Mouse (Mus musculus) midbrain, embryonic 10.5 days (tissue): ENCODE measurements at regions not wholly inside any gene's neighbourhood (a gene's known extent, or its start where the extent isn't known, plus 50 kb on each side); places are given as distances from the start of the nearest gene placed in this dataset.

Source experiments
- DNase-seq: peaks from one replicate; pipeline ENCODE4 v3.0.0-alpha.2; 2017; ENCODE audit warnings: low spot score
- H3K27ac ChIP-seq: fragments of 300-500 bp; sonication (generic); replicated peaks from 2 replicates; pipeline ENCODE4 v1.5.1; 2016; ENCODE audit warnings: mild to moderate bottlenecking
- H3K27me3 ChIP-seq: fragments of 300-500 bp; sonication (generic); 2 replicates; pipeline ENCODE4 v1.6.1; 2016; ENCODE audit warnings: low read depth, mild to moderate bottlenecking; ENCODE audit not compliant: poor library complexity, severe bottlenecking
- H3K36me3 ChIP-seq: fragments of 300-500 bp; sonication (generic); 2 replicates; pipeline ENCODE4 v1.6.1; 2016; ENCODE audit warnings: mild to moderate bottlenecking, moderate library complexity
- H3K4me1 ChIP-seq: fragments of 300-500 bp; sonication (generic); 2 replicates; pipeline ENCODE4 v1.6.1; 2016
- H3K4me3 ChIP-seq: fragments of 300-500 bp; sonication (generic); 2 replicates; pipeline ENCODE4 v1.5.1; 2016; ENCODE audit warnings: mild to moderate bottlenecking, moderate library complexity
- H3K9me3 ChIP-seq: fragments of 300-500 bp; sonication (generic); replicated peaks from 2 replicates; pipeline ENCODE4 v1.6.1; 2016; ENCODE audit warnings: mild to moderate bottlenecking
- WGBS: fragments of 180-500 bp; shearing (Covaris S2); methylation state at CpG from one replicate; pipeline ENCODE4 v1.1.7; 2016; 5-methylcytosine and 5-hydroxymethylcytosine counted together

GRCm38 (mm10) chr5:9954652-9955051 is 229.7 kb upstream of the Grm3 start:
- H3K4me3 ChIP-seq: no peak overlapping the region
- H3K27me3 ChIP-seq: no peaks in the 10 kb centered on the region
- no peaks in the 10 kb centered on the region for H3K9me3 ChIP-seq
- H3K4me1 ChIP-seq: no peaks in the 10 kb centered on the region
- H3K36me3 ChIP-seq: no peaks in the 10 kb centered on the region
- WGBS: 22% methylated on average over 3 of the region's 3 CpGs
- no peak overlapping the region for H3K27ac ChIP-seq
- DNase-seq: peak; percentile 49

- no peak for DNase-seq
- H3K27ac ChIP-seq: no peak overlapping the region
- H3K4me3 ChIP-seq: no peak overlapping the region
- H3K36me3 ChIP-seq: no peaks in the 10 kb centered on the region
- H3K27me3 ChIP-seq: no peaks in the 10 kb centered on the region
- H3K9me3 ChIP-seq: no peaks in the 10 kb centered on the region
- WGBS: 81% methylated on average over 2 of the region's 2 CpGs
- H3K4me1 ChIP-seq: no peaks in the 10 kb centered on the region
Observed at GRCm38 (mm10) chr5:9938746-9939145, 213.8 kb upstream of the Grm3 start.

- 77% methylated on average over 3 of the region's 3 CpGs for WGBS
- H3K4me3 ChIP-seq: no peak overlapping the region
- H3K4me1 ChIP-seq: no peaks in the 10 kb centered on the region; the same call in 1 of the 2 replicates
- H3K9me3 ChIP-seq: no peaks in the 10 kb centered on the region
- no peak overlapping the region for H3K27ac ChIP-seq
- no peaks in the 10 kb centered on the region for H3K36me3 ChIP-seq
- DNase-seq: no peak
- no peaks in the 10 kb centered on the region for H3K27me3 ChIP-seq
Observed at GRCm38 (mm10) chr5:9912936-9913335, 188.0 kb upstream of the Grm3 start.

GRCm38 (mm10) chr5:9911783-9912182 is 186.8 kb upstream of the Grm3 start:
- Histone ChIP-seq H3K9me3 (no peaks in the 10 kb centered on the region), H3K4me1 (no peaks in the 10 kb centered on the region; the same call in 1 of the 2 replicates), H3K27me3 (no peaks in the 10 kb centered on the region), H3K4me3 (no peak overlapping the region), H3K36me3 (no peaks in the 10 kb centered on the region), H3K27ac (no peak overlapping the region)
- DNase-seq: no peak
- WGBS: 90% methylated on average over 1 of the region's 1 CpGs

GRCm38 (mm10) chr5:9911089-9911473 is 186.1 kb upstream of the Grm3 start:
- H3K36me3 ChIP-seq: no peaks in the 10 kb centered on the region
- no peak overlapping the region for H3K4me3 ChIP-seq
- no peaks in the 10 kb centered on the region for H3K27me3 ChIP-seq
- DNase-seq: no peak
- H3K27ac ChIP-seq: no peak overlapping the region
- H3K9me3 ChIP-seq: no peaks in the 10 kb centered on the region
- H3K4me1 ChIP-seq: no peaks in the 10 kb centered on the region; the same call in 1 of the 2 replicates

- H3K36me3 ChIP-seq: no peaks in the 10 kb centered on the region
- H3K4me3 ChIP-seq: no peak overlapping the region
- no peaks in the 10 kb centered on the region; the same call in 1 of the 2 replicates for H3K4me1 ChIP-seq
- no peak overlapping the region for H3K27ac ChIP-seq
- H3K27me3 ChIP-seq: no peaks in the 10 kb centered on the region
- WGBS: 78% methylated on average over 1 of the region's 1 CpGs
- no peak for DNase-seq
- H3K9me3 ChIP-seq: no peaks in the 10 kb centered on the region
Observed at GRCm38 (mm10) chr5:9910452-9911088, 185.6 kb upstream of the Grm3 start.

GRCm38 (mm10) chr5:9895297-9895696 is 170.3 kb upstream of the Grm3 start:
- DNase-seq: no peak
- WGBS: 88% methylated on average over 2 of the region's 2 CpGs
- no peaks in the 10 kb centered on the region for H3K27me3 ChIP-seq
- H3K36me3 ChIP-seq: no peaks in the 10 kb centered on the region
- no peak overlapping the region for H3K27ac ChIP-seq
- no peak overlapping the region for H3K4me3 ChIP-seq
- H3K9me3 ChIP-seq: no peaks in the 10 kb centered on the region
- H3K4me1 ChIP-seq: no peaks in the 10 kb centered on the region

- H3K9me3 ChIP-seq: no peaks in the 10 kb centered on the region
- no peaks in the 10 kb centered on the region for H3K36me3 ChIP-seq
- no peaks in the 10 kb centered on the region for H3K4me1 ChIP-seq
- no peaks in the 10 kb centered on the region for H3K27me3 ChIP-seq
- 84% methylated on average over 1 of the region's 1 CpGs for WGBS
- no peak overlapping the region for H3K27ac ChIP-seq
- DNase-seq: no peak
- H3K4me3 ChIP-seq: no peak overlapping the region
Observed at GRCm38 (mm10) chr5:9878063-9878462, 153.1 kb upstream of the Grm3 start.

GRCm38 (mm10) chr5:9869091-9869490 is 144.1 kb upstream of the Grm3 start:
- Histone ChIP-seq H3K27ac (no peak overlapping the region), H3K4me1 (no peaks in the 10 kb centered on the region), H3K4me3 (no peak overlapping the region), H3K36me3 (no peaks in the 10 kb centered on the region), H3K9me3 (no peaks in the 10 kb centered on the region), H3K27me3 (no peaks in the 10 kb centered on the region)
- no peak for DNase-seq
- WGBS: 87% methylated on average over 4 of the region's 4 CpGs

- Histone ChIP-seq H3K9me3 (no peaks in the 10 kb centered on the region), H3K27ac (no peak overlapping the region), H3K4me1 (no peaks in the 10 kb centered on the region), H3K36me3 (no peaks in the 10 kb centered on the region), H3K4me3 (no peak overlapping the region), H3K27me3 (no peaks in the 10 kb centered on the region)
- WGBS: 83% methylated on average over 1 of the region's 1 CpGs
- no peak for DNase-seq
Observed at GRCm38 (mm10) chr5:9829750-9830149, 104.8 kb upstream of the Grm3 start.

- Histone ChIP-seq H3K36me3 (no peaks in the 10 kb centered on the region), H3K27ac (no peak overlapping the region), H3K4me1 (no peaks in the 10 kb centered on the region), H3K4me3 (no peak overlapping the region), H3K27me3 (no peaks in the 10 kb centered on the region), H3K9me3 (no peaks in the 10 kb centered on the region)
- DNase-seq: no peak
Observed at GRCm38 (mm10) chr5:9801707-9802106, 76.7 kb upstream of the Grm3 start.

- no peak for DNase-seq
- no peak overlapping the region for H3K27ac ChIP-seq
- H3K4me1 ChIP-seq: no peaks in the 10 kb centered on the region
- H3K36me3 ChIP-seq: no peaks in the 10 kb centered on the region
- H3K9me3 ChIP-seq: no peaks in the 10 kb centered on the region
- no peak overlapping the region for H3K4me3 ChIP-seq
- no peaks in the 10 kb centered on the region for H3K27me3 ChIP-seq
Observed at GRCm38 (mm10) chr5:9781107-9781506, 56.1 kb upstream of the Grm3 start.
